Mouse (Mus musculus) kidney, postnatal 25 days (tissue): ENCODE data around the gene Pum1.
"Not testable (repeated sequence)": the region's sequence is repeated elsewhere in the genome, so short reads cannot be mapped to it uniquely, and the experiment has no call there.

ENCODE experiments used
- DNase-seq, 2 experiments: peaks; one replicate each; pipeline ENCODE4 v3.0.0; 2021; ENCODE audit warnings: mixed read lengths in 2 of 2

The Pum1 gene

GRCm38 (mm10) chr4:130662979-130663725, at the start of gene Pum1:
Gene Pum1 (plus strand): TSS chr4:130663321.
- DNase-seq: peak; percentile 95 to 98

GRCm38 (mm10) chr4:130629391-130629790, 33.7 kb upstream of the Pum1 start:
- peak; percentile 59 to 62 for DNase-seq

- DNase-seq: peak; percentile 23 to 43
These were observed 32.8 kb upstream of the Pum1 start for GRCm38 (mm10) chr4:130630232-130630847.

- DNase-seq: not testable (repeated sequence)
These were observed 28.0 kb upstream of the Pum1 start for GRCm38 (mm10) chr4:130635076-130635475.

GRCm38 (mm10) chr4:130636761-130637160, 26.4 kb upstream of the Pum1 start:
- DNase-seq: no peak

- peak; percentile 52 to 76 for DNase-seq
These were observed 25.4 kb upstream of the Pum1 start for GRCm38 (mm10) chr4:130637488-130638422.

- DNase-seq: peak; percentile 80 to 93
These were observed 22.9 kb upstream of the Pum1 start for GRCm38 (mm10) chr4:130640031-130640717.

- no peak for DNase-seq
These were observed 20.7 kb upstream of the Pum1 start for GRCm38 (mm10) chr4:130642468-130642867.

- no peak for DNase-seq
These were observed 17.7 kb upstream of the Pum1 start for GRCm38 (mm10) chr4:130645426-130645825.

- DNase-seq: peak; percentile 37 to 56
These were observed 11.8 kb upstream of the Pum1 start for GRCm38 (mm10) chr4:130651286-130651685.

- DNase-seq: no peak
These were observed 10.6 kb upstream of the Pum1 start for GRCm38 (mm10) chr4:130652546-130652945.

GRCm38 (mm10) chr4:130657820-130658565, 5.1 kb upstream of the Pum1 start:
- no peak for DNase-seq

GRCm38 (mm10) chr4:130659470-130659869, 3.7 kb upstream of the Pum1 start:
- DNase-seq: no peak

- DNase-seq: no peak
These were observed 3.0 kb upstream of the Pum1 start for GRCm38 (mm10) chr4:130660106-130660505.

GRCm38 (mm10) chr4:130661151-130661550, 2.0 kb upstream of the Pum1 start:
- no peak for DNase-seq

- not testable (repeated sequence) for DNase-seq
These were observed 816 bp upstream of the Pum1 start for GRCm38 (mm10) chr4:130662305-130662704.

GRCm38 (mm10) chr4:130663810-130664401, 785 bp downstream of the Pum1 start:
- DNase-seq: peak; percentile 35 to 67

GRCm38 (mm10) chr4:130664414-130665029, 1.4 kb downstream of the Pum1 start:
- no peak for DNase-seq

GRCm38 (mm10) chr4:130665176-130665575, 2.1 kb downstream of the Pum1 start:
- no peak for DNase-seq

- DNase-seq: no peak
These were observed 4.6 kb downstream of the Pum1 start for GRCm38 (mm10) chr4:130667686-130668085.

- DNase-seq: no peak
These were observed 5.4 kb downstream of the Pum1 start for GRCm38 (mm10) chr4:130668541-130668940.
